Mouse (Mus musculus) forebrain, embryonic 16.5 days (tissue): ENCODE measurements at regions not wholly inside any gene's neighbourhood (a gene's known extent, or its start where the extent isn't known, plus 50 kb on each side); places are given as distances from the start of the nearest gene placed in this dataset.

ENCODE experiments used
- ATAC-seq: fragments of 200-750 bp; cut with Nextera tagmentation; 2 replicates; pipeline ENCODE4 v1.8.0; 2017; ENCODE audit warnings: mild to moderate bottlenecking, moderate library complexity
- H3K27ac ChIP-seq: fragments of 300-500 bp; sonication (generic); 2 replicates; pipeline ENCODE4 v1.5.1; 2014; ENCODE audit warnings: low read length, control low read depth
- H3K27me3 ChIP-seq: fragments of 300-500 bp; sonication (generic); replicated peaks from 2 replicates; pipeline ENCODE4 v1.6.1; 2014; ENCODE audit warnings: low read length; ENCODE audit not compliant: control insufficient read depth, insufficient read depth
- H3K36me3 ChIP-seq: fragments of 300-500 bp; sonication (generic); 2 replicates; pipeline ENCODE4 v1.6.1; 2014; ENCODE audit not compliant: control insufficient read depth, insufficient read depth
- H3K4me1 ChIP-seq: fragments of 300-500 bp; sonication (generic); replicated peaks from 2 replicates; pipeline ENCODE4 v1.6.1; 2014; ENCODE audit warnings: low read length; ENCODE audit not compliant: control insufficient read depth, insufficient read depth
- H3K4me2 ChIP-seq: fragments of 300-500 bp; sonication (generic); 2 replicates; pipeline ENCODE4 v1.6.1; 2014; ENCODE audit warnings: mild to moderate bottlenecking, low read length, control low read depth
- H3K4me3 ChIP-seq: fragments of 300-500 bp; sonication (generic); replicated peaks from 2 replicates; pipeline ENCODE4 v1.5.1; 2014; ENCODE audit warnings: mild to moderate bottlenecking, low read length, control low read depth
- H3K9ac ChIP-seq: fragments of 300-500 bp; sonication (generic); replicated peaks from 2 replicates; pipeline ENCODE4 v1.6.1; 2014; ENCODE audit warnings: low read depth, low read length, control low read depth
- H3K9me3 ChIP-seq: fragments of 300-500 bp; sonication (generic); 2 replicates; pipeline ENCODE4 v1.6.1; 2016; ENCODE audit warnings: low read length; ENCODE audit not compliant: control insufficient read depth
- WGBS: fragments of 180-500 bp; shearing (Covaris S2); extraction: QIAGEN DNeasy Blood & Tissue Kit; methylation state at CpG from one replicate; pipeline ENCODE4 v1.1.7; 2014; 5-methylcytosine and 5-hydroxymethylcytosine counted together

GRCm38 (mm10) chr6:31719614-31720013 lies 155.8 kb upstream of the Podxl start:
- Histone ChIP-seq H3K36me3 (no peaks in the 10 kb centered on the region), H3K9me3 (no peaks in the 10 kb centered on the region)
- peak; percentile 89 for ATAC-seq

GRCm38 (mm10) chr6:31718843-31719242 lies 155.1 kb upstream of the Podxl start:
- H3K4me2 ChIP-seq, result no peak overlapping the region
- no peaks in the 10 kb centered on the region for H3K9me3 ChIP-seq
- peak; percentile 57; the same call in 1 of the 2 replicates for ATAC-seq
- no peak overlapping the region for H3K4me3 ChIP-seq
- H3K27me3 ChIP-seq, result no peaks in the 10 kb centered on the region
- 44% methylated on average over 4 of the region's 4 CpGs for WGBS
- no peak overlapping the region for H3K9ac ChIP-seq
- no peaks in the 10 kb centered on the region for H3K36me3 ChIP-seq
- H3K4me1 ChIP-seq, result peaks cover 14% of the 10 kb centered on the region
- H3K27ac ChIP-seq, result peak overlapping the region; percentile 21; the same call in 1 of the 2 replicates

More at GRCm38 (mm10) chr6:31719614-31720013, 155.8 kb upstream of the Podxl start:
- 25% methylated on average over 9 of the region's 9 CpGs for WGBS
- Histone ChIP-seq H3K4me1 (peaks cover 14% of the 10 kb centered on the region), H3K4me3 (no peak overlapping the region), H3K27ac (peak overlapping the region; percentile 56; the same call in 1 of the 2 replicates), H3K27me3 (no peaks in the 10 kb centered on the region), H3K4me2 (no peak overlapping the region), H3K9ac (no peak overlapping the region)

GRCm38 (mm10) chr6:31717531-31717930 lies 153.8 kb upstream of the Podxl start:
- no peak overlapping the region for H3K27ac ChIP-seq
- WGBS, result 22% methylated on average over 12 of the region's 12 CpGs

GRCm38 (mm10) chr6:31707256-31707655 lies 143.5 kb upstream of the Podxl start:
- no peak for ATAC-seq

More at GRCm38 (mm10) chr6:31717531-31717930, 153.8 kb upstream of the Podxl start:
- Histone ChIP-seq H3K9ac (no peak overlapping the region), H3K9me3 (no peaks in the 10 kb centered on the region), H3K4me2 (no peak overlapping the region), H3K4me1 (peaks cover 14% of the 10 kb centered on the region), H3K4me3 (no peak overlapping the region), H3K27me3 (no peaks in the 10 kb centered on the region), H3K36me3 (no peaks in the 10 kb centered on the region)
- peak; percentile 45; the same call in 1 of the 2 replicates for ATAC-seq

GRCm38 (mm10) chr6:31704191-31704590 lies 140.4 kb upstream of the Podxl start:
- Histone ChIP-seq H3K36me3 (no peaks in the 10 kb centered on the region), H3K4me1 (peaks cover 9% of the 10 kb centered on the region), H3K27ac (no peak overlapping the region), H3K4me2 (no peak overlapping the region), H3K9me3 (no peaks in the 10 kb centered on the region), H3K9ac (no peak overlapping the region), H3K4me3 (no peak overlapping the region), H3K27me3 (no peaks in the 10 kb centered on the region)
- 34% methylated on average over 6 of the region's 6 CpGs for WGBS
- no peak for ATAC-seq

More at GRCm38 (mm10) chr6:31707256-31707655, 143.5 kb upstream of the Podxl start:
- Histone ChIP-seq H3K4me1 (peaks cover 9% of the 10 kb centered on the region), H3K4me2 (no peak overlapping the region), H3K27me3 (no peaks in the 10 kb centered on the region), H3K27ac (no peak overlapping the region), H3K36me3 (no peaks in the 10 kb centered on the region), H3K9me3 (no peaks in the 10 kb centered on the region), H3K4me3 (no peak overlapping the region), H3K9ac (no peak overlapping the region)
- 66% methylated on average over 3 of the region's 3 CpGs for WGBS

- H3K4me1 ChIP-seq, result peaks cover 9% of the 10 kb centered on the region
- no peaks in the 10 kb centered on the region for H3K9me3 ChIP-seq
- H3K9ac ChIP-seq, result no peak overlapping the region
- H3K36me3 ChIP-seq, result no peaks in the 10 kb centered on the region
- no peak overlapping the region for H3K27ac ChIP-seq
- 6% methylated on average over 7 of the region's 7 CpGs for WGBS
- peak; percentile 57 for ATAC-seq
- H3K4me2 ChIP-seq, result no peak overlapping the region
- H3K27me3 ChIP-seq, result no peaks in the 10 kb centered on the region
- no peak overlapping the region for H3K4me3 ChIP-seq
Observed at GRCm38 (mm10) chr6:31702931-31703330, 139.2 kb upstream of the Podxl start.

- Histone ChIP-seq H3K36me3 (no peaks in the 10 kb centered on the region), H3K27ac (no peak overlapping the region), H3K4me3 (no peak overlapping the region), H3K9me3 (no peaks in the 10 kb centered on the region), H3K27me3 (no peaks in the 10 kb centered on the region), H3K4me1 (no peaks in the 10 kb centered on the region), H3K4me2 (no peak overlapping the region), H3K9ac (no peak overlapping the region)
- 64% methylated on average over 3 of the region's 3 CpGs for WGBS
- ATAC-seq, result no peak
Observed at GRCm38 (mm10) chr6:31695885-31696284, 132.1 kb upstream of the Podxl start.

- Histone ChIP-seq H3K9me3 (no peaks in the 10 kb centered on the region), H3K27ac (no peak overlapping the region), H3K4me3 (no peak overlapping the region), H3K27me3 (no peaks in the 10 kb centered on the region), H3K9ac (no peak overlapping the region), H3K4me2 (no peak overlapping the region), H3K36me3 (no peaks in the 10 kb centered on the region), H3K4me1 (no peaks in the 10 kb centered on the region)
- WGBS, result 92% methylated on average over 1 of the region's 1 CpGs
- ATAC-seq, result no peak
Observed at GRCm38 (mm10) chr6:31693047-31693446, 129.3 kb upstream of the Podxl start.

GRCm38 (mm10) chr6:31692024-31692423 lies 128.2 kb upstream of the Podxl start:
- ATAC-seq, result no peak
- H3K36me3 ChIP-seq, result no peaks in the 10 kb centered on the region
- 87% methylated on average over 6 of the region's 6 CpGs for WGBS

GRCm38 (mm10) chr6:31680101-31680500 lies 116.3 kb upstream of the Podxl start:
- no peaks in the 10 kb centered on the region for H3K9me3 ChIP-seq
- H3K27me3 ChIP-seq, result no peaks in the 10 kb centered on the region
- H3K4me3 ChIP-seq, result no peak overlapping the region
- ATAC-seq, result peak; percentile 71
- peaks cover 6% of the 10 kb centered on the region; the same call in 1 of the 2 replicates for H3K4me1 ChIP-seq
- H3K4me2 ChIP-seq, result no peak overlapping the region
- WGBS, result 18% methylated on average over 2 of the region's 2 CpGs
- no peaks in the 10 kb centered on the region for H3K36me3 ChIP-seq
- no peak overlapping the region; the same call in 1 of the 2 replicates for H3K27ac ChIP-seq
- no peak overlapping the region for H3K9ac ChIP-seq

More at GRCm38 (mm10) chr6:31692024-31692423, 128.2 kb upstream of the Podxl start:
- H3K4me2 ChIP-seq, result no peak overlapping the region
- H3K27me3 ChIP-seq, result no peaks in the 10 kb centered on the region
- no peak overlapping the region for H3K9ac ChIP-seq
- H3K9me3 ChIP-seq, result no peaks in the 10 kb centered on the region
- no peak overlapping the region for H3K27ac ChIP-seq
- no peaks in the 10 kb centered on the region for H3K4me1 ChIP-seq
- no peak overlapping the region for H3K4me3 ChIP-seq
